Mouse (Mus musculus): ENCODE measurements at regions not wholly inside any gene's neighbourhood (a gene's known extent, or its start where the extent isn't known, plus 50 kb on each side); places are given as distances from the start of the nearest gene placed in this dataset.

DNA sequence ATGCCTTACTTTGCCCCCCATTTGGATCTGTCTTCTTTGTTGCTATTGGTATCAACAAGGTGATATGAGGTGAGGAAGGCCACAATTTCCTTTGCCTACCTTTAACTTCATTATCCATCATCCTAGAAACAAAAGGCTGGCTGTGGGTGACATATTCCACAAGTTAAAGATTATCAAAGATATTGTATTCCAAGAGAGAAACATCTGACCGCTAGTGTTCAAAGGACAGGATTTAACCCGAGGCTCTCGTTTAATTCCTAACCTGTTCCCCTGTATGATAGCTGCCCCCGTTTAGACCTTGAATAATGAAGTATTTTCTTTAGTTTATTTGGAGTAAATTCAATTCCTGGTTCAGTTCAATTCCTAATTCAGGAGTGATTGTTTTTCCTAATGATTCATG lies 249.8 kb upstream of the Cwc22 start:
- Histone ChIP-seq H3K27me3 (ENCODE audit: insufficient read depth, low read length) (no peaks in the 10 kb centered on the region), H3K4me1 (ENCODE audit: insufficient read depth, low read depth, low read length) (no peaks in the 10 kb centered on the region), H3K4me3 (ENCODE audit: low read depth, low read length) (no peak overlapping the region), H3K9me3 (replicated peaks) (no peaks in the 10 kb centered on the region), H3K36me3 (replicated peaks) (no peaks in the 10 kb centered on the region)
- TF ChIP-seq TAL1 (conservative IDR thresholded peaks at IDR 0.05; ENCODE audit: low read depth, low read length) = no peak
- no peak for TF ChIP-seq CTCF (IDR thresholded peaks at IDR 0.05; ENCODE audit: low read depth, low read length)
- TF ChIP-seq GATA1 (IDR thresholded peaks at IDR 0.05; ENCODE audit: borderline replicate concordance, low read length) = no peak
- no peak for TF ChIP-seq GATA2 (IDR thresholded peaks at IDR 0.05; ENCODE audit: borderline replicate concordance, low read depth, low read length)
- TF ChIP-seq POLR2AphosphoS5 (IDR thresholded peaks at IDR 0.05; ENCODE audit: insufficient replicate concordance, low read depth, low read length) = no peak
- no peak for DNase-seq (ENCODE audit: low spot score)
- no peak for ATAC-seq (ENCODE audit: extremely low read depth, insufficient number of reproducible peaks, low FRiP score, poor library complexity, severe bottlenecking)

- Histone ChIP-seq H3K4me3 (ENCODE audit: low read depth, low read length) (no peak overlapping the region), H3K36me3 (replicated peaks) (no peaks in the 10 kb centered on the region), H3K27me3 (ENCODE audit: insufficient read depth, low read length) (no peaks in the 10 kb centered on the region), H3K9me3 (replicated peaks) (no peaks in the 10 kb centered on the region), H3K4me1 (ENCODE audit: insufficient read depth, low read depth, low read length) (no peaks in the 10 kb centered on the region)
- no peak for ATAC-seq (ENCODE audit: extremely low read depth, insufficient number of reproducible peaks, low FRiP score, poor library complexity, severe bottlenecking)
- no peak for DNase-seq (ENCODE audit: low spot score)
- TF ChIP-seq TAL1 (conservative IDR thresholded peaks at IDR 0.05; ENCODE audit: low read depth, low read length) (no peak), GATA1 (IDR thresholded peaks at IDR 0.05; ENCODE audit: borderline replicate concordance, low read length) (no peak), GATA2 (IDR thresholded peaks at IDR 0.05; ENCODE audit: borderline replicate concordance, low read depth, low read length) (no peak), CTCF (IDR thresholded peaks at IDR 0.05; ENCODE audit: low read depth, low read length) (no peak), POLR2AphosphoS5 (IDR thresholded peaks at IDR 0.05; ENCODE audit: insufficient replicate concordance, low read depth, low read length) (no peak)
Measured at GRCm38 (mm10) chr2:78189620-78190019, 243.4 kb upstream of the Cwc22 start.

- no peaks in the 10 kb centered on the region for H3K9me3 ChIP-seq (replicated peaks)
- no peak for ATAC-seq (ENCODE audit: extremely low read depth, insufficient number of reproducible peaks, low FRiP score, poor library complexity, severe bottlenecking)
- no peak overlapping the region for H3K4me3 ChIP-seq (ENCODE audit: low read depth, low read length)
- no peaks in the 10 kb centered on the region for H3K27me3 ChIP-seq (ENCODE audit: insufficient read depth, low read length)
- H3K36me3 ChIP-seq (replicated peaks) = no peaks in the 10 kb centered on the region
- H3K4me1 ChIP-seq (ENCODE audit: insufficient read depth, low read depth, low read length) = no peaks in the 10 kb centered on the region
- TF ChIP-seq GATA2 (IDR thresholded peaks at IDR 0.05; ENCODE audit: borderline replicate concordance, low read depth, low read length) (no peak), POLR2AphosphoS5 (IDR thresholded peaks at IDR 0.05; ENCODE audit: insufficient replicate concordance, low read depth, low read length) (no peak), GATA1 (IDR thresholded peaks at IDR 0.05; ENCODE audit: borderline replicate concordance, low read length) (no peak), CTCF (IDR thresholded peaks at IDR 0.05; ENCODE audit: low read depth, low read length) (no peak), TAL1 (conservative IDR thresholded peaks at IDR 0.05; ENCODE audit: low read depth, low read length) (no peak)
- DNase-seq (ENCODE audit: low spot score) = no peak
Measured at GRCm38 (mm10) chr2:78184950-78185349, 238.8 kb upstream of the Cwc22 start.

GRCm38 (mm10) chr2:78173784-78174183 lies 227.6 kb upstream of the Cwc22 start:
- no peak overlapping the region for H3K4me3 ChIP-seq (ENCODE audit: low read depth, low read length)
- H3K36me3 ChIP-seq (replicated peaks) = no peaks in the 10 kb centered on the region
- H3K27me3 ChIP-seq (ENCODE audit: insufficient read depth, low read length) = peaks cover 4% of the 10 kb centered on the region; the same call in 1 of the 2 replicates
- no peaks in the 10 kb centered on the region for H3K4me1 ChIP-seq (ENCODE audit: insufficient read depth, low read depth, low read length)
- TF ChIP-seq TAL1 (conservative IDR thresholded peaks at IDR 0.05; ENCODE audit: low read depth, low read length) = no peak
- no peak for TF ChIP-seq POLR2AphosphoS5 (IDR thresholded peaks at IDR 0.05; ENCODE audit: insufficient replicate concordance, low read depth, low read length)
- no peak for TF ChIP-seq GATA1 (IDR thresholded peaks at IDR 0.05; ENCODE audit: borderline replicate concordance, low read length)
- TF ChIP-seq GATA2 (IDR thresholded peaks at IDR 0.05; ENCODE audit: borderline replicate concordance, low read depth, low read length) = no peak
- TF ChIP-seq CTCF (IDR thresholded peaks at IDR 0.05; ENCODE audit: low read depth, low read length) = no peak
- DNase-seq (ENCODE audit: low spot score) = no peak
- no peaks in the 10 kb centered on the region for H3K9me3 ChIP-seq (replicated peaks)
- no peak for ATAC-seq (ENCODE audit: extremely low read depth, insufficient number of reproducible peaks, low FRiP score, poor library complexity, severe bottlenecking)

DNA sequence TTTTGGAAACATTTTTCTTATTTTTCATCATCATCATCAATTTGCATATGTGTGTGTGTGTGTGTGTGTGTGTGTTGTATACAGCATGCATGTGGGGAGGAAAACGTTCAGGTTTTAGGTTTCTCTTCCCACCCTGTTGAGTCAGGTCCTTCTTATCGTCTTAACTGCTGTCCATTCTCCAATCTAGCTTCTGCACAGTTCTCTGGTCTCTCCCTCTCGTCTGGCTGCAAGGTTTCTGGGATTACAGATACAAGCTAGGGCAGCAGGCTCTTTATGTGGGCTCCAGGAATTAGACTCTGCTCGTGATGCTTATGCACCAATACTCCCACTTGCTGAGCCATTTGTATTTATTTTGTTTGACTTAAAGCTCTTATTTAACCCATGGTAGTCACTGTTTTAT lies 226.6 kb upstream of the Cwc22 start:
- no peak for TF ChIP-seq GATA2 (IDR thresholded peaks at IDR 0.05; ENCODE audit: borderline replicate concordance, low read depth, low read length)
- TF ChIP-seq POLR2AphosphoS5 (IDR thresholded peaks at IDR 0.05; ENCODE audit: insufficient replicate concordance, low read depth, low read length) = no peak
- no peak for TF ChIP-seq GATA1 (IDR thresholded peaks at IDR 0.05; ENCODE audit: borderline replicate concordance, low read length)
- TF ChIP-seq CTCF (IDR thresholded peaks at IDR 0.05; ENCODE audit: low read depth, low read length) = no peak
- TF ChIP-seq TAL1 (conservative IDR thresholded peaks at IDR 0.05; ENCODE audit: low read depth, low read length) = no peak
- DNase-seq (ENCODE audit: low spot score) (no peak), ATAC-seq (ENCODE audit: extremely low read depth, insufficient number of reproducible peaks, low FRiP score, poor library complexity, severe bottlenecking) (no peak)
- H3K4me3 ChIP-seq (ENCODE audit: low read depth, low read length) = no peak overlapping the region
- H3K4me1 ChIP-seq (ENCODE audit: insufficient read depth, low read depth, low read length) = no peaks in the 10 kb centered on the region
- no peaks in the 10 kb centered on the region for H3K9me3 ChIP-seq (replicated peaks)
- peaks cover 4% of the 10 kb centered on the region; the same call in 1 of the 2 replicates for H3K27me3 ChIP-seq (ENCODE audit: insufficient read depth, low read length)
- H3K36me3 ChIP-seq (replicated peaks) = no peaks in the 10 kb centered on the region

GRCm38 (mm10) chr2:78170162-78170747 lies 224.1 kb upstream of the Cwc22 start:
- no peaks in the 10 kb centered on the region for H3K9me3 ChIP-seq (replicated peaks)

More at GRCm38 (mm10) chr2:78170162-78170747, 224.1 kb upstream of the Cwc22 start:
- Histone ChIP-seq H3K36me3 (replicated peaks) (no peaks in the 10 kb centered on the region), H3K4me3 (ENCODE audit: low read depth, low read length) (no peak overlapping the region), H3K4me1 (ENCODE audit: insufficient read depth, low read depth, low read length) (no peaks in the 10 kb centered on the region), H3K27me3 (ENCODE audit: insufficient read depth, low read length) (peaks cover 4% of the 10 kb centered on the region; the same call in 1 of the 2 replicates)
- TF ChIP-seq GATA2 (IDR thresholded peaks at IDR 0.05; ENCODE audit: borderline replicate concordance, low read depth, low read length) (no peak), GATA1 (IDR thresholded peaks at IDR 0.05; ENCODE audit: borderline replicate concordance, low read length) (no peak), TAL1 (conservative IDR thresholded peaks at IDR 0.05; ENCODE audit: low read depth, low read length) (no peak), CTCF (IDR thresholded peaks at IDR 0.05; ENCODE audit: low read depth, low read length) (no peak), POLR2AphosphoS5 (IDR thresholded peaks at IDR 0.05; ENCODE audit: insufficient replicate concordance, low read depth, low read length) (no peak)
- DNase-seq (ENCODE audit: low spot score) (no peak), ATAC-seq (ENCODE audit: extremely low read depth, insufficient number of reproducible peaks, low FRiP score, poor library complexity, severe bottlenecking) (no peak)

All from G1E (cell line).